Comparison of ENCODE assay signal across 12 mouse cellular contexts in the genomic region with DNA sequence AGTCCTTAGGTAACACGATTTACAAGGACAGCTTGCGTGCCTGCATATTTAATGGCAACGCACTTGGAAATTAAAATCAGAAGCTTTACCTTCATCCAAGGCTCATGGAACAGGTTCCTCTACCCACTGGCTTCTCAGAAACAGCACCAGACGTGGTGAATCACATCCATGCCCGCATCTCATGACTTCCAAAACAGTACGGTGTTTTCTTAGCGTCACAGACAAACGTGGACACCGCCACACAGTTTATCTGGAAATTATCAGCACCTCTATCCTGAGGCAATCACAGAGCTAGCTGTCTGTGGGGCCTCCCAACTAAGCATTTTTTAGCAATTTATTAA. TPM values are rescaled to one million over a fixed set of nuclear protein-coding genes. Genes with fewer than 3 reads are reported as not detected.
A peak's percentile ranks its signal among the peaks of the same experiment; 100 is the strongest.
DNase-seq lines count a peak whose midpoint lies in the region; ATAC-seq and TF ChIP-seq lines count a peak whose summit lies in the region.
"Had no signal": no experiment of that assay in that cellular context is flagged by ENCODE, and none has a peak within 500 bp of the region (broad histone marks: within the 10 kb centered on the region; RNA-seq: fewer than 3 reads in every experiment).

No protein-coding gene starts in this region.

- peak; percentile 20 to 28 for DNase-seq in frontal cortex, postnatal 14 days (ENCODE audit: low spot score in 2 of 2)
- no peak for DNase-seq in frontal cortex, postnatal 10 days (ENCODE audit: low spot score in 2 of 2)
- DNase-seq in neural tube, embryonic 10.5 days (ENCODE audit: extremely low spot score, low spot score) = no peak
- no peak for DNase-seq in adrenal gland, adult 18-20 months (ENCODE audit: low spot score in 2 of 2)
- DNase-seq in adrenal gland, postnatal 36 days = no peak
- no peak for DNase-seq in spleen, postnatal 10 days (ENCODE audit: low spot score in 2 of 2)
- DNase-seq: adrenal gland, postnatal 14 days; heart, adult 2 months; lung, embryonic 14.5 days had no signal

- H3K36me3 ChIP-seq in neural tube, embryonic 15.5 days = no peaks in the 10 kb centered on the region
- H3K36me3 ChIP-seq in intestine, postnatal 0 days (ENCODE audit: control insufficient read depth, insufficient read depth) = no peaks in the 10 kb centered on the region; the same call in 1 of the 2 replicates

- WGBS in neural tube, embryonic 15.5 days = 57% methylated on average over 9 of the region's 9 CpGs
- 29% methylated on average over 9 of the region's 9 CpGs for WGBS in intestine, postnatal 0 days

- no peak for ATAC-seq in neural tube, embryonic 15.5 days (ENCODE audit: low FRiP score)
- ATAC-seq in intestine, postnatal 0 days = 0 out of 2 replicates have a peak, but pooled peaks have one; percentile 2

- no peaks in the 10 kb centered on the region for H3K9me3 ChIP-seq in neural tube, embryonic 15.5 days (replicated peaks)
- H3K9me3 ChIP-seq in intestine, postnatal 0 days (ENCODE audit: control insufficient read depth) = no peaks in the 10 kb centered on the region

- no peaks in the 10 kb centered on the region for H3K27me3 ChIP-seq in neural tube, embryonic 15.5 days (replicated peaks)
- no peaks in the 10 kb centered on the region for H3K27me3 ChIP-seq in intestine, postnatal 0 days (replicated peaks; ENCODE audit: control insufficient read depth, insufficient read depth, low read length)

- no peak overlapping the region for H3K4me3 ChIP-seq in neural tube, embryonic 15.5 days (replicated peaks)
- H3K4me3 ChIP-seq in intestine, postnatal 0 days (ENCODE audit: low read depth, low read length) = peak overlapping the region; percentile 14; the same call in 1 of the 2 replicates
- H3K4me3 ChIP-seq: heart, adult 2 months; myocyte had no signal

- no peak overlapping the region for H3K4me2 ChIP-seq in neural tube, embryonic 15.5 days
- peak overlapping the region; percentile 52 for H3K4me2 ChIP-seq in intestine, postnatal 0 days (replicated peaks; ENCODE audit: low read depth)
- H3K4me2 ChIP-seq: lung, embryonic 14.5 days had no signal

- H3K4me1 ChIP-seq in neural tube, embryonic 15.5 days = peaks cover 14% of the 10 kb centered on the region
- H3K4me1 ChIP-seq in intestine, postnatal 0 days (replicated peaks; ENCODE audit: control insufficient read depth, insufficient read depth, low read length) = peaks cover 16% of the 10 kb centered on the region; the same call in 1 of the 2 replicates

- no peak for TF ChIP-seq CTCF in intestine, postnatal 0 days (IDR thresholded peaks at IDR 0.05; ENCODE audit: low read depth)

- no peak overlapping the region for H3K9ac ChIP-seq in neural tube, embryonic 15.5 days (replicated peaks)
- H3K9ac ChIP-seq in intestine, postnatal 0 days (ENCODE audit: low read depth, low read length) = peak overlapping the region; percentile 31; the same call in 1 of the 2 replicates
- H3K9ac ChIP-seq: lung, embryonic 14.5 days had no signal

- peak overlapping the region; percentile 33; the same call in 1 of the 2 replicates for H3K27ac ChIP-seq in neural tube, embryonic 15.5 days (replicated peaks)
- H3K27ac ChIP-seq in intestine, postnatal 0 days (ENCODE audit: low read depth, low read length) = peak overlapping the region; percentile 79
- H3K27ac ChIP-seq: heart, adult 2 months had no signal

RNA-seq across cellular contexts. Expression of gene Camk1d, which starts 38.2 kb away (rescaled TPM):
- polyA plus RNA-seq in neural tube, embryonic 15.5 days (2015; fragmentation: Nextera tagmentation; extraction: Ambion mirVana) = 7.6 and 9.7 TPM in 2 replicates
- 11.3 and 14.0 TPM in 2 replicates for polyA plus RNA-seq in intestine, postnatal 0 days (2015; fragmentation: Nextera tagmentation; extraction: Ambion mirVana)
- total RNA-seq in adrenal gland, adult 18-20 months (2021) = 1 to 10 TPM; 7.8 to 8.1 TPM
- 1 to 10 TPM; 6.6 TPM for total RNA-seq in adrenal gland, postnatal 36 days (2021)

Comparison
In these comparisons a context has a peak if more than half of its experiments do, and no peak if none do; other contexts are left out.
1. DNase-seq: peak in frontal cortex, postnatal 14 days (2 of 2); none in frontal cortex, postnatal 10 days (0 of 2), neural tube, embryonic 10.5 days (single experiment), adrenal gland, adult 18-20 months (0 of 2), adrenal gland, postnatal 36 days (0 of 2) and spleen, postnatal 10 days (0 of 2).